Mouse (Mus musculus) neural tube, embryonic 12.5 days (tissue): Measurements from ENCODE around the gene Gm5426. TPM values are rescaled to one million over a fixed set of nuclear protein-coding genes. Genes with fewer than 3 reads are reported as not detected.

ENCODE experiments used
- ATAC-seq: fragments of 200-750 bp; cut with Nextera tagmentation; 2 replicates; pipeline ENCODE4 v1.8.0; 2017; ENCODE audit warnings: low read depth, mild to moderate bottlenecking, moderate TSS enrichment, moderate library complexity; ENCODE audit not compliant: low FRiP score
- H3K27ac ChIP-seq: fragments of 300-500 bp; sonication (generic); 2 replicates; pipeline ENCODE4 v1.5.1; 2016
- H3K27me3 ChIP-seq: fragments of 300-500 bp; sonication (generic); replicated peaks from 2 replicates; pipeline ENCODE4 v1.6.1; 2016; ENCODE audit warnings: mild to moderate bottlenecking
- H3K36me3 ChIP-seq: fragments of 300-500 bp; sonication (generic); 2 replicates; pipeline ENCODE4 v1.6.1; 2016; ENCODE audit warnings: mild to moderate bottlenecking
- H3K4me1 ChIP-seq: fragments of 300-500 bp; sonication (generic); 2 replicates; pipeline ENCODE4 v1.6.1; 2016
- H3K4me2 ChIP-seq: fragments of 300-500 bp; sonication (generic); replicated peaks from 2 replicates; pipeline ENCODE4 v1.6.1; 2016; ENCODE audit warnings: mild to moderate bottlenecking
- H3K4me3 ChIP-seq: fragments of 300-500 bp; sonication (generic); 2 replicates; pipeline ENCODE4 v1.5.1; 2016
- H3K9ac ChIP-seq: fragments of 300-500 bp; sonication (generic); 2 replicates; pipeline ENCODE4 v1.6.1; 2016; ENCODE audit warnings: mild to moderate bottlenecking
- H3K9me3 ChIP-seq: fragments of 300-500 bp; sonication (generic); 2 replicates; pipeline ENCODE4 v1.6.1; 2016; ENCODE audit warnings: mild to moderate bottlenecking
- WGBS: fragments of 180-500 bp; shearing (Covaris S2); methylation state at CpG from one replicate; pipeline ENCODE4 v1.1.7; 2016; 5-methylcytosine and 5-hydroxymethylcytosine counted together
- microRNA-seq: library from miRNA; unstranded; fragments of <30 nt; microRNA quantifications from one replicate; pipeline ENCODE4, GENCODE M21; 2017
- polyA plus RNA-seq: library from polyadenylated mRNA; unstranded; fragments of >200 nt; fragmentation: Nextera tagmentation; extraction: Ambion mirVana; gene quantifications from 2 replicates; pipeline ENCODE4 v1.2.1, GENCODE M21; 2016

Gene Gm5426
- polyA plus RNA-seq, 1 experiment from 2014 or later = not detected

DNA sequence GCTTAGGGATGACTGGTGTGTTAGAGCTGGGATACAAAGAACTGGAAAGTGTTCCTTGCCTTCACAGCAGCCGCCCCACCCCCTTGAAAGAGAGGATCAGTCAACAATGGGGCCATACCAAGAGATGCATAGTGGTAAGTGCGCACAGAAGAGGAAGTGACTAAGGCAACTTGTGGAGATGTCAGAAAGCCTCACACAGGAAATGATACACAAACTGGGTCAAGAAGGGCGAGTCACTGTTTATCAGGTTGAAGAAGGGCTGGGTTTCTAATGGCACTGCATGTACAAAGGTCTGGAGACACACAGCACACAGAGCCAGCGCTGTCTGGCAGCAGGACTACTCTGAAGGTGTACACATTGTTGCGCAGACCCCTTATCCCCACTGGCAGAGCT lies 45.0 kb downstream of the Gm5426 start:
- Histone ChIP-seq H3K9ac (no peak overlapping the region), H3K27me3 (no peaks in the 10 kb centered on the region), H3K4me2 (no peak overlapping the region), H3K9me3 (no peaks in the 10 kb centered on the region), H3K36me3 (no peaks in the 10 kb centered on the region), H3K4me1 (no peaks in the 10 kb centered on the region), H3K4me3 (no peak overlapping the region), H3K27ac (no peak overlapping the region)
- WGBS = 87% methylated on average over 5 of the region's 5 CpGs
- no peak for ATAC-seq

DNA sequence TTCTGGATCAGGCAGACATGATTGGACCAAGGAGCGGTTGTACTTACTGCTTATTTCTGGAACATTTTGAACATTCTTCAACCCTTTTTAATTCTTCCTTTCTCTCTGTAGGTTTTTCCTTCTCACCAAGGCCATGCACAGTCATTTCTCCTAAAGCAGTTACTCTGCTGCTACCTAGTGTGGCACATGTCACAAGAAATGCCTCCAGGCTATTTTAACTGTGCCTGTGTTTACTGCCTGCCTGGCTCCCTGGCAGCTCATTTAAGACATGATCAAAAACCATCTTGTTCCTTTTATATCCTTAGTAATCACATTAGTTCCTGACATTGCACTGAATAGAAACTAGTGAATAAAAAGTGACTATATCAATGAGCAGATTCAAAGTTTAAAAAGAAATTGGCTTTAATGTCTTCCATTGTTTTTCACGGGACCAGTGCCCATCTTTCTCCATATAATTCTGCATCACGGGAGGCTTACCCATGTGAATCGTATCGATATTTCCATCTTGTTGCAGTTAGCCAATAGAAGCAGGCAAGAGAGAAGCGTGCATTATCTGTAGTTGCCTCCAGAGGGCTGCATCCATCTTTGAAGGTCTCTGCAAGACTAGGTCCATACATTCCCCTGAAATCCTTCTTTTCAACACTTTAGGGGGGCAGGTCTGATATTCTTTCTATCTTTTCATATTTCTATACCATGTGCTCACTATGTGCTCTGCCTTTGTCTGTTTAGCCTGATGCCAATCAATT lies 45.7 kb downstream of the Gm5426 start:
- Histone ChIP-seq H3K36me3 (no peaks in the 10 kb centered on the region), H3K4me2 (no peak overlapping the region), H3K9ac (no peak overlapping the region), H3K9me3 (no peaks in the 10 kb centered on the region), H3K4me1 (no peaks in the 10 kb centered on the region), H3K27ac (no peak overlapping the region), H3K4me3 (no peak overlapping the region), H3K27me3 (no peaks in the 10 kb centered on the region)
- no peak for ATAC-seq
- 76% methylated on average over 6 of the region's 6 CpGs for WGBS

DNA sequence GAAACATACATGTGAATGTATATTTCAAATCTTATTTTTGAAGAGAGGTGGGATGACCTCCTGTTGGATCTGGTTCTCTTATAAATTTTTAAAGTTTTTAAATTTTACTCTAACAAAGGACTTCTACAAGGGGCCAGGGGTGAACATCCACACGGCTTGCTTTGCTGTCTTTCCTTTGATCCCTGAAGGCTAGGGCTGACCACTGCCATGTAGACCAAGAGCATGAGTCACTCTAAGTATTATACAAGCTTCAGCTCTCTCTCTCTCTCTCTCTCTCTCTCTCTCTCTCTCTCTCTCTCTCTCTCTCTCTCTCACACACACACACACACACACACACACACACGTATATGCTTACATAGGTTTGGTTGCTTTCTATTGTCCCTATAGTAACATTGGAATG lies 48.6 kb downstream of the Gm5426 start:
- H3K36me3 ChIP-seq = no peaks in the 10 kb centered on the region
- no peak overlapping the region for H3K4me2 ChIP-seq
- no peaks in the 10 kb centered on the region for H3K27me3 ChIP-seq
- H3K9ac ChIP-seq = no peak overlapping the region
- no peak overlapping the region for H3K27ac ChIP-seq
- H3K4me3 ChIP-seq = no peak overlapping the region
- 83% methylated on average over 2 of the region's 2 CpGs for WGBS
- H3K4me1 ChIP-seq = no peaks in the 10 kb centered on the region
- no peak for ATAC-seq
- H3K9me3 ChIP-seq = no peaks in the 10 kb centered on the region

DNA sequence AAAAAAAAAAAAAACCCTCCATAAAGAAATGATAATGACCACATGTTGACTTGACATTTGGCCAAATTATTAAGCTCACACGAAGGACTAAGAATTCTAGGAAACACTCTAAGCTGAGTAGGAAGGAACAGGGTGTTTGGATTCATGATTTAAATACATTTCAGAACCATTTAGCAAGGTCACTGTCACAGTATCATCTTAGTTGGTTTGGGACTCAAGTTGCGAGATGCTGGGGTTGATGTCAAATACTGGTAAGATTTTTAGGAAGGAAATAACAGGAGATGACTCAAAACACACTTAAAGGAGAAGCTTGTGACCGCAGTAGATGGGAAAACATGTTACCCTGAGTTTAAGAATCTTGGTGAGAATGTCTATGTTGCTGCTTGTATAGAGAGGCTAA lies 49.2 kb downstream of the Gm5426 start:
- H3K4me3 ChIP-seq = no peak overlapping the region
- no peaks in the 10 kb centered on the region for H3K27me3 ChIP-seq
- ATAC-seq = no peak
- H3K4me2 ChIP-seq = no peak overlapping the region
- WGBS = 90% methylated on average over 3 of the region's 3 CpGs
- H3K27ac ChIP-seq = no peak overlapping the region
- H3K9ac ChIP-seq = no peak overlapping the region
- no peaks in the 10 kb centered on the region for H3K4me1 ChIP-seq
- H3K9me3 ChIP-seq = no peaks in the 10 kb centered on the region
- H3K36me3 ChIP-seq = no peaks in the 10 kb centered on the region

Small RNA genes within 50 kb of the gene (microRNA-seq; reads per million reads assigned to microRNA genes)
- not detected for gene Gm22913

Other genes starting within 250 kb of the Gm5426 start
- 15.9 and 16.8 TPM in 2 replicates for gene Eea1, start 196.0 kb upstream of the Gm5426 start, polyA plus RNA-seq